Mouse (Mus musculus) testis, adult 2 months (tissue): ENCODE results near the gene Atp6v1g2.

Experiments
- CTCF ChIP-seq: fragments of 200-500 bp; IDR thresholded peaks from 2 replicates; pipeline ENCODE4 v1.5.1; 2012; ENCODE audit warnings: low read depth, mild to moderate bottlenecking, inconsistent platforms, low read length, moderate library complexity; ENCODE audit not compliant: control insufficient read depth, insufficient read depth, insufficient replicate concordance
- POLR2A ChIP-seq: fragments of 200-500 bp; IDR thresholded peaks from 2 replicates; pipeline ENCODE4 v1.6.1; 2012; ENCODE audit warnings: low read depth, mild to moderate bottlenecking, inconsistent platforms, low read length, moderate library complexity; ENCODE audit not compliant: control insufficient read depth

DNA sequence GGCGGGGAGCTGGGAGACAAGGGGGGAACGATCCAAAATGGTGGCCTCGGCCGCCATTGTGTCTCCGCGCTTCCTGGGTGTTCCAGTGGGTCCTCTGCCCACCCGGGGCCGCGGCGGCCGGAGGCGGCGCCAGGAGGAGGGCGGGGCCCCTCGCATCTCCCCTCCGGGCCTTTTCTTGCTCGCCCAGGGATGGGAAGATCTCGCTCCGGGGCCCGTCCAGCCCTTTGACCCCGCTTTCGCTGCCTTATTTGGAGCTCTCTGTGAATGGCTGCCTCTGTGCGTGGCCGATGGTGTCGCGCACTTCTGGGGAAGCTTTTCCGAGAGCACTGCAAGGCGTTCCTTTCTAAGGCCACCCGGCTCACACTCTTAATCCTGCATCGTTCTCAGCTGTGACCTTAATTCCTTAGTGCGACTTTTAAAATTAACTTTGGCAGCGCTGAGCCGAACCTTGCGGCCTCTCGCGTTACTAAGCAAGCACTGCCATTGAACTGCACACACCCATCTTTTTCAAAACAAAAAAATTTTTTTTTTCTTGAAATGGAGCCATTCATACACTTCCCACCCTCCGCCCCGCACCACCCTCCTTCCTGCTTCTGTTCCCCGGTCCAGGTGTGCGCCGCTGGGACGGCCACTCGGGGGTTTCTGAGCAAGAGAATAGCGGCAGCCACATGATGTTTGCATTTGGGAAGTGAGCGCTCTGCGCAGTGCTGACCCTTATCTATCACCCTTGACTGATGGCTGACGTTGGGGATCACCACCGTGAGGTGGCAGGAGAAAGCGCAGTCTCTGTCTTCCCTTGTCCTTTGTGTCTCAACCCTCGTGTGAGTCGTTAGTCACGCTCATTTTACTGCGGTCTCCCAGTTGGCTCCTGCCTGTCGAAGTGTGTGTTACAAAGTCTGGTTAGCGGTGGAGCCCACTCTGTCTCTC, 8.8 kb downstream of the Atp6v1g2 start:
- TF ChIP-seq POLR2A (no peak; the same call in 1 of the 2 replicates), CTCF (no peak)
